Mouse (Mus musculus) thymus, postnatal 4 days (tissue): Measurements from ENCODE around the gene Nr3c2.

ENCODE experiments used
- DNase-seq: peaks from one replicate; pipeline ENCODE4 v3.0.0; 2021

Gene Nr3c2

DNA sequence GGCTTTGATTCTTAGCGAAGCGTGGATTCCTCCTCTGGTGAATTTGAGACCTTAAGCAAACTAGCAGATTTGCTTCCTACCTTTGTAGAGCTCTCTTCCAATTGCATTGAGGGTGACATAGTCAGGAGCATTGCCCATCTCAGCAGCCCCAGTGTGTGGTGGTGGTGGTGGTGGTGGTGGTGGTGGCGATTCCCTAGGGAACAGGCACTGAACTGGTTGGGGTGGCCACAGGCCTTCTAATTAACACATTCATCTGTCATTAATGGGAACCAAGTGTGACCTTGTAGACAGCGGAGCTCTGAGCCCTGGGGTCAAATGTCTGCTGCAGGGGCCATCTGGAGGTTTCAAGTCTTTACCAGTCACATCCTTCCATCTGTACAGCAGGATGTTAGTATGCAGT lies 277.1 kb downstream of the Nr3c2 start:
- DNase-seq: no peak

DNA sequence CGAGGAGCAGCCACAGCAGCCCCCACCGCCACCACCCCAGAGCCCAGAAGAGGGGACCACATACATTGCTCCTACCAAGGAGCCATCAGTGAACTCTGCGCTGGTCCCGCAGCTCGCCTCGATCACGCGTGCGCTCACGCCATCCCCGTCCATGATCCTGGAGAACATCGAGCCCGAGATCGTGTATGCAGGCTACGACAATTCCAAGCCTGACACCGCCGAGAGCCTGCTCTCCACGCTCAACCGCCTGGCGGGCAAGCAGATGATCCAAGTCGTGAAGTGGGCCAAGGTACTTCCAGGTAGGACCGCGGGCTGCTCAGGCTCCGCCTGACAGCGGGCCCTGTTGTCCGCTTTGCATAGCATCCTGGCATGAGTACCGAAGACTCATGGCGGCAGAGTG lies 286.6 kb downstream of the Nr3c2 start:
- no peak for DNase-seq

DNA sequence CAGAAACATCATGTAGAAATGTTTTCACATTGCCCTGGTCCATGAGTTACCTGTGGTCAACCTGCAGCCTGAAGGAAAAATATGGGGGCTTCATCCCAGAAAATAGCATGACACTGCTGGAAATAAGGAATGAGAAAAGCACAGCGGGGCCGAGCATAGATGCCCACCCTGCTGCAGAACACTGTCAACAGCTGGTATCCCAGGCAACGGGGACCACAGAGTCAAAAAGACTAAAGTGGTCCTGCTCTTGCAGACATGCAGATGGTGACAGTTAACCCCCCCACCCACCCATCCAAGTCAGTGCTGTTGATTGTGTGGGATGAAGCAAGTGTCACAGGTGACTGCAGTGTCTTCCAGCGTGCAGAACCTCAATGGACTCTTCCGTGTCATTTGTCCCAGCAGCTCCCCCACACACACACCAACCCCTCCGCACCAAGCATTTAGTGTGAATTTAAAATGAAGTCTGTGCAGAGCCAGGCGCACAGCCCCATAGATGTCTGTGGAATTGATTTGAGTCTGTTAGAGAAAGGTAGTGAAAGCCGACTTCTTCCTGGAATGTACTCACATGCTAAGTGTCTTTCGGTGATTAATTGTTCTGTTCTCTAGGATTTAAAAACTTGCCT lies 287.8 kb downstream of the Nr3c2 start:
- DNase-seq: no peak

DNA sequence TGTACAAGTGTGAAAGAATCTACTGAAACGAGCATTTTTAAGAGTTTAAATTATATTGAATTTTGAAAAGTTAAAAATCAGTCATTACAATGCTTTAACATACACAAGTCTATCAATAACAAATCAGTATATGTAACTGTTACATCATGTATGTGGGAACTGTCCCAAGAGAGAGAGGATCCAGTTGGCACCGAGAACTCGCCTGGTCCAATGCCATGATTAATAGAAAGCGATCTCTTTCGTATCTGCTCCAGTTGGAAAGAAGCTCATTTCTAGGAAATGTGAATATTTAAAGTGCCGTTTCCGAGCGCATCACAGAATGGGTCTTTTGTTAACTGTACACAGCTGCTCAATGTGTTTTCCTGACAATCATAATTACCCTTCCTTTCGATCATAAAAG lies 288.5 kb downstream of the Nr3c2 start:
- DNase-seq: no peak

DNA sequence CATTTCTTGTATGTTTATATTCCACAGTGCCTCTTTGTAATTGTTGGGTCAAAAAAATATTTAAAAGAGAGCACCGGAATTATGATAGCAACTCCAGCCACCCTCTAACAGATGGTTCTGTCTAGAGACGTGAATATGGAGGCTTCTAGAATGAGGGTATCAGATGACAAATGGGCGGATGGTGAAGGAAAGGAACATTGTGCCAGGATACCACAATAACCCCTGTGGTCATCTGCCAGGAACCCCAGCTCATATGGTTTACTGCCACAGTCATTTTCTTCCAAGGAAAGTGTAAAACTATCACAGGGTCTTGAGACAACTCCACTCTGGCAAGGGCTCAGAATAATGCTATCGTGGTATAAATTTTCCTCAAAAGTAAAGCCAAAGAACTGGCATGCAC lies 289.1 kb downstream of the Nr3c2 start:
- no peak for DNase-seq

DNA sequence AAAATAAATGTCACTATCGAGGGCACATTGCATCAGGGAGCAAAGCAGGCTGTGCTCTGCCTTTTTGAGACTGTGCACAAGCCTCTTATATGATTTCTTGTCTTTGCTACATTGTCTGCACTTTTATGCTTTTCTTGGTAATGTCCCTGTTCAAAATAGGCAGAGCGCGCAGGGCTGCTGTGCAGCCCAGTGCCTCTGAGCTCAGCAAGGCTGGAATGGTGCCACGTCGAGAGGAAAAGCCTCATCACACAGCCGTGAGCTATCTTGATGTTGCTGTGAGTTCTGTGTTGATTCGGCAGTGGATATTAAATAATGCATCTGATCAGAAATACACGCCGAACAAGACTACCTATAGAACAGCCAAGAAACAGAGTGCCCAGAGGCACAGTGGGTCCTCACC lies 290.1 kb downstream of the Nr3c2 start:
- no peak for DNase-seq

DNA sequence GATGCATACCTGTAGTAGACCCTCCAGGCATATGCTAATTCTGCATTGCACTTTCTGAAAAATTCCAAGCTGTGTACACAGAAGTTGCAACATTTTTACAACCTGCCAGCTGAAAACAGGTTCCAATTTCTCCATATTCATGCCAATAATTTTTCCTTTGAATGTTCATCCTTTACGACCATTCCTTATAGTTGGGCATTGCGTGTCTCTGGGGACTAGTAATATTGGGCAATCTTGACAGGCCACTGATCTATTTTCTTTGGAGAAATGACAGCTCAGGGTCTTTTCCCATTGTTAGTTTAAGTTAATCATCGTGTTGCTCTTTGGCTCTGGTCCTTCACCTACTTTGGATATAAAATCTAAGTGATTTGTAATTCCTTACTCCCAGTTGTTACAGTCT lies 291.2 kb downstream of the Nr3c2 start:
- DNase-seq: no peak

DNA sequence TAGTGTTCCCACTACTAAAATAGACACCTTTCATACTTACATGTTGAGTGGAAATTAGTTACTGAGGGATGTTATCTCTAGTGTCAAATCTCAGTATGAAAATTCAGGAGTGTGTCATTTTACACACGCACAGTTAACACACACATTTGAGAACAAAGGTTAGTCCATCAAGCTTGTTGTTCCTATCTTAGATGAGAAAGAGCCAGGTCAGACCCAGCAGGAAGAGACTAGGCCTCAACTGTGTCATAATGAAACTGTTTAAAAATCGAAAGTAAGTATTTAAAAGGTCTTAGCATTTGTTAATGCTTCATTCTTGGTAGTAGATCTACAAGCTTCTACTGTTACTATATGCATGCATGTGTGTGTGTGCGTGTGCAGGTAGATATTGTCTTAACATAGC lies 310.1 kb downstream of the Nr3c2 start:
- no peak for DNase-seq

DNA sequence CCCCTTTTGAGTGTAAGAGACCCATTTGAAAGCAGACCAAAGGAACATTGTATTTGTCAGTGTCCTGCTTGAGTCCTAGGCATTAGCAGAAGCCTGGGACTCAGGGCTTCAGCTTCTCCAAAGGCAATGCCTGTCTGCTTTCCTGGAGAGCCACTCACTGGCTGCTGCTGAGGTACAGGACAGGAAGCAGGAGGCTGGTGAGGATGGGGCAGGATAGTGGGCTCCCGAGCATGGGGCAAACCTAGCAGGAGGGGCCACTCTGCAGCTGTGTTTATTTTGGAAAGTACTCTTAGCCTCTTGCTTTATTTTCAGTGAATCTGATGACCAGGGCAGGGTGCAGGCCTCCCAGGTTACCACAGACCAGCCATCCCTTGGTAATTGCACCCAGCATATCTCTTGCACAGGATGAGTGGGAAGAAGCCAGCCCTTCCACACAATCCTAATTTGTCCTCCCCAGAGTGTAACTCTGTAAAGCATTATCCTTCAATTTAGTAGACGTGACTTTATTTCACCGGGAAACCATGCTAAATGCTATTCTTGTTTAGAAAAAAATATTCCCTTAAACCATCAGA lies 314.7 kb downstream of the Nr3c2 start:
- no peak for DNase-seq

DNA sequence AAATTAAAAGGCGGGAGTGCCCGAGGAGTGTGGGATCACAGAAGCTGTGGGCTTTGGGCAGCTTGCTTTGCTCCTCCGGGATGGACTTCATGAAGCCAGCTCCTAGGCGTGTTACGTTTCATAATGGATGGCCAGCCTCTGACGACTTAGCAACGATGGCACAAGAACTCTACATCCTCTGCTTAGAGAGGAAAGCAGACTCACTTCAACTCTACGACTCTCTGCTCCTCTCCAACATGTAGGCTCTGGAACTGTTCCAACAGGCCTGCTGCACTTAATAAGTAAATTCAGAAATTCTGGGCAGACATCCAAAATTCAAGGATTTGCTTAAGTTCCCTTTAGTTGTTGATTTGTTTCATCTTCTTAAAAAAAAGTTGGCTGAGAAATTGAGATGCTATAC lies 315.4 kb downstream of the Nr3c2 start:
- DNase-seq: no peak

DNA sequence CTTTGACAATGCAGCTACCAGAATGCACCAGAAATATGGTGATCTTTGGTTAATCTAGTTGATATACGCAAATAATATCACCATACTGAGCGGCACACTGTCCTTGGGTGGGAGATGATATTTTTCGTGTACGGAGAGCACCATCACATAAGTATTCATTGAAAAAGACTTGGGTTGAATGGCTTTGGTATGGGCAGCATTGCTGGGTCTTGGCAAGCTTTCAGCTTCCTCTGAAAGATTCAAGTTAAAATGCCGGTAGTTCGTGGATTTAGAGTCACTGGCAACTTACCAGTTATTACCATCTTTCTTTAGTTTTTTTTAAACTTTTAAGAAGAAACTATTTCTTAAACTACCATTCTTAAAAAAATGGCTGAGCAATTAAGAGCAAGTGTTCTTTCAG lies 315.9 kb downstream of the Nr3c2 start:
- DNase-seq: no peak

DNA sequence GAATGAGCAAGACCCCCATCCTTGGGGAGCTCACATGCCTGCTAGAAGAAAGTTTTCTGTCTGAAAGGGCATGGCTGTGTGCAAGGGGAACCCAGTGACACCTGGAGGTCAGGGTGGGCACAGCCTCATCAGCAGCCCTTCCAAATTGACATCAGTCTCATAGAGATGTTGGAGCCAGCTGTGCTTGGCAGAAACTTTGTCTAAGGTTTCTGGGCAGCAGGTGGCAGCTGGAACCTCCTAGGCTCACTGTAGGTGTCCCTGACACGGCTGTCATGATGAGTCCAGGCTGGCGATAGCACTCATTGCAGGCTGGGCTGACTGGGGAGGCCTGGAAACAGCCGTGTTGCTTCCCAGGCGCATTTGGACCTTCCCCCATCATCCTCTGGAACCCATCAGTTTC lies 323.9 kb downstream of the Nr3c2 start:
- DNase-seq: peak; percentile 35

DNA sequence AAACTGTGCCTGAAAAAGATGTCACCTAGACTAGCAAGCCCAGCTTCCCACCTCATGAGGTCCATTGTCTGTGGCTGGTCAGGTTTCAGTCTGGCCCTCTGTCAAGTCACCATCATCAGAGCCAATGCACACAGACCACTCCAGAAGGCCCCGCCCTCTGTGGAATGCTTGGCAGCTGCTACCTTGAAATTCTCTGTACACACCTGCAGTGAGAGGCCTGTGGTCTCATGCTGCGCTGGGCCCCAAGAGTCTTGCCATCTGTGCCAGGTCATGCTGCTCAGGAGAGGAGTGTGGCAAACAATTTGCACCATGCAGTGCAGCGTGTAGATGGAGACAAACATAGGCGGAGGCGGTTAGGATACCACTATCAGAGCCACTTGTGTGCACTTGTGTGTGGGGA lies 328.5 kb downstream of the Nr3c2 start:
- DNase-seq: peak; percentile 64

DNA sequence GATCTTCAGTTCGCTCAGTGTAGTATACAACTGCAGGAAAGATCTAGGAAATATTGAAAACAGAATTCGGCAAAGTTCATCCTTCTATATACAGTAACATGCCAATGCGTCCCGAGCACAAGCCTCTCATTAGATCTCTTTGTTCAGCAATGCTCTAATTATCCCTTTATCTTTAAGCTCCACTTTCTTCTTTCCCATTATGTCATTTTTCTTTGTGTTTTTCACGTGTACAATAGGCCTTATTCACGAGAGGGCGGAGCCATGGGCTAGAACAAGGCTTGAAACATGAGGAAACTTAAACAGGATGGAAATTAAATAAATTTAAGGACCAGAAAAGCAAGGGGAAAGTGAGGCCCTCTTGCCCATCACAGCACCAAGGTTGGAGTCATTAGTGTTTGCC lies 329.4 kb downstream of the Nr3c2 start:
- no peak for DNase-seq

DNA sequence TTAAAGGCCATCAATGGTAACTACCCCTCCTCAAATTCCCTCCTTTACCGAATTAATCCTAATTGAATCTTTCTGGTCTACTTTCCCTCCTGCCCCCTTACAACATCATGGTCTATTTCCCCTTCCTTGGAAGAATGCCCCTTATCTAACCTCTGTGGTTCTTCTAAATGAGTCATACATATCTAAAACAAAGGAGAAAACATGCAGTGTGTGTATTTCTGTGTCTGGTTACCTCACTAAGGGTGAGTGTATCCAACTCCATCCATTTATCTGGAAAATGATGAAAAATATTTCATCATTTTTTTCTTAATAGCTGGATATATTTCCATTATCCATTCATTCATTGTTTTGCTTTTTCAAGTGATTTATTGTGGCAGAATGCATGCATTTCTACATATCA lies 332.0 kb downstream of the Nr3c2 start:
- no peak for DNase-seq

DNA sequence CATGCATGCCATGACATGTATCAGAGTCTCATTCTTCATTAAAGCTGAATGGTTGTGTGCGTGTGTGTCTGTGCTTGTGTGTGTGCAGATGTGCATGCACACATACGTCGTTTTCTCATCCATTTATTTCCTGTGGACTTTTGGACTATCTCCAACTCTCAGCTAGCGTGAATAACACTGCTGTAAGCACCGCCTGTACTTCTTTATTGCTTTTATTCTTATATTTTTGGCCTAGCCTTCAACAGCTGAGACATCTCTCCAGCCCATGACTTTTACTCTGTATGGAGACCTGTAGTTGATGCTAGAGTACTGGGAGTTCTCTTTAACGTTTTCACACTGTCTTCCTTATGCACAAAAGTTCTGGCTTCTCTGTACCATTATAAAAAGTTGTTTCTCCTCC lies 332.6 kb downstream of the Nr3c2 start:
- DNase-seq: no peak

DNA sequence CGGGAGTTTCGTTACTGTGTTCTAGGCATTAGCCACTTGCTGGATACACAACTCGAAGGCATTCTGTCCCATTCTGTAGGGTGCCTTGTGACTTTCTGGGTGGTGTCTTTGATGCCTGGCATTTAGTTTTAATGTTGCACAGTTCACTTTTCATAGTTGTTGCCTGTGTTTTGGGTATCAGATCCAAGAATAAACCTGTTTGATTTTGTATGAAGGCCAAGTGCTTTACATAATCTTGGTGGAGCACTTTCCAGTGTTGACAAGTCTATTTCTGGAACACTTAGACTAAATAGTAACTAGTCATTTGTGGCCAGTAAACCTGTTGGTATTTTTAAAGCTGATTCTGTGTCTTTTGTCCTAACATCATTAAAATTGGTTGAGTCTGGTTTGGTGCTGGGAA lies 333.2 kb downstream of the Nr3c2 start:
- no peak for DNase-seq

DNA sequence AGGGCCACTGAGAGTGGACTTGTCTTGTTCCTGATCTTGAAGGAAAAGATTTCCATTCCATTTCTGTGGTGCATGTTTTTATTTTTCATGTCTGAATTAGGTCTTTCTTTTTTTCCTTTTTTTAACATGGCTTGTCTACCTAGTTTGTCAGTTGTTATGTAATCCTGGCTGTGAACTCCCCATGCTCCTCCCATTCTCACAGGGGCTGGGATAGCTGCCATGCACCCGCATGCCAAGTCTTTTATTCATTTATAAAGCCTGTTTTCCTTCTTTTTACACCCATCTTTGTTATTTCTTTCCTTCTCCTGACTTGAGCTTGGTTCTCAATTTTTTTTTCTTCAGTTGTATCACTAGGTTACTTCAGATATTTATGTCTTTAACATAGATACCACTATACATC lies 337.5 kb downstream of the Nr3c2 start:
- DNase-seq: no peak

DNA sequence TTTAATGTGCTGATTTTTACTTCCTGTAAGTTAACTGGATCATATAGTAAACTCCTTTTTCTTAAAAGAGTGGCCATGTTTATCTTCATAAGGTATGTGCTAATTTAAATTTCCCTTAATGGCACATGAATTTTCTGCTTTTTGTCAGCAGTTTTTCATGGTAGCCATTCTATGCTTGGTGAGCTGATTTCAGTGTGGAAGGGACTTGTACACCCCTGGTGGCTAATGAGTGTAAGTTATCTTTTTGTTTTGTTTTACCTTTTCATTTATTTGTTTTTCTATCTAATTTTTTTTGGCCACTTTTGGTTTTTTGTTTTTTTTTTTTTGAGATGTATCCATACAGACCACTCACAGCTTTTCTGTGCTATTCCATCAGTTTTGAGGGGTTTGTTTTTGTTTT lies 340.2 kb downstream of the Nr3c2 start:
- DNase-seq: no peak

DNA sequence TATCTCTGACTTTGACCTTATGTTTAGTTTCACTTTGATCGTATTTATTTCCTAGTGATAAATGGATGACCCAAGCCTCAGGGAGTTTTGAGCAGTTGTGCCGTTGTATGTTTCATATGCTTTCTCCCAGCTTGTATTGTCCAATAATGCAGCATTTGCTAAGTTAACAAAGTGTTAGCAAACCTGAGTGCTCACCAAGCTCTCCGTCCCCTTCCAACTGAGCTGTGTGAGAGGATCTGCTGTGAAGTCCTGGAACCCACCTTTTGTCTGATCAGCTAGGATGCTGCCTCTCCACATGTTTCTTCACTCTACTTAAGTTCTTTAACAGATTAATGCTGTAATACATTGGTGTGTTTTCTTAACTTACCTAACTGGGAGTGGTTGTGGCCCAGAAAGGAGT lies 342.1 kb downstream of the Nr3c2 start:
- no peak for DNase-seq

DNA sequence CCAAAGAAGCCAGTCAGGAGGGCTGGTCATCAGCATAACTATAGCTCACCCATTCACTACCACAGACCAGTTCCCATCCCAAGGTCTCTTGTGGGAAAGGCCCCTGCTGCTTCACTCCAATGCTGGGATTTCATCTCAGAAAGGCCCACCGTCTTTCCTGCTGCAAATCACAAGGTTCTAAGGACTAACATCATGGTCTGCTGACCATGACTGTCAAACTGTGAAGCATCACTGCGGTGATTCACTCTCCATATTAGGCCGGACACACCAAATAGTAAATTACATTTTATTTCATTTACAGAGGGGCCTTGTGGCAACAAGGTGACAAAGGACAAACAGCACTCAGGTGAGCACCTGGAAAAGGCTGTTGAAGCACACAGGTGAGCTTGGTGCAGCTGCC lies 350.9 kb downstream of the Nr3c2 start:
- DNase-seq: no peak

DNA sequence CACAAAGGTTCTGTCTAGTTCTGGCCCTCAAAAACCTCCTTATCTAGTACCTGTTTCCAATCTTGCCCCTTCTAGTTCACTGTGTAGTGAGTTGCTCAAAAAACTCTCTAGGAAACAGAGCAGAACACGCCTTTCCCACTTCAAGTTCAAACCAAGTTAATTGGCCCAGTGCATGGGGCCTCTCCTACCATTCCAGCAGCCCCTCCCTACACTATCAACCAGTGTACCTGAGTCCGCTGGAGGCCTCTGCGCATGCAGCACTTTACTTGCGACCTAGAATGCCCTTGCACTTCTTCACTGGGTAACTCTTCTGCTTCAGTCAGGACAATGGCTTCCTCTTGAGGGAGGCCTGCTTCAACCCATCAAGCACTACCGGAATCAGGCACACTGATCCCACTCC lies 351.9 kb downstream of the Nr3c2 start:
- no peak for DNase-seq

DNA sequence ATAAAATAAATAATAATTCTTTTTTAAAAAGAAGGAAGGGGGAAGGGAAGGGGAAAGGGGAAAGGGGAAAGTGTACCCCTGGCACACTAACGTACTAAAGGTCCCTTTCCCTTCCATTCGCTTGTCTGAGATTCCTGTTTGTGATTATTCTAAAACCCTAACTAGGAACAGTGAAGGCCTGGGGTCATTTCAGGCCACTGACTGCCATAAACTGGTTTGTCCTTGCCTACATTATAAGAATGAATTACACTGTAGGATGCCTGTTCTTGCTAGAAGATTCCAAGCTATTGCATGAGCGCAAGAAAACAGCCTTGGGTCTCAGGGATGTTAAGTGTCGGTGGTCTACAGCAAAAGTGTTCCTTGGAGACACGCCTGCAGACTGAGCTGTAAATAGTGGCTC lies 355.2 kb downstream of the Nr3c2 start:
- DNase-seq: no peak

DNA sequence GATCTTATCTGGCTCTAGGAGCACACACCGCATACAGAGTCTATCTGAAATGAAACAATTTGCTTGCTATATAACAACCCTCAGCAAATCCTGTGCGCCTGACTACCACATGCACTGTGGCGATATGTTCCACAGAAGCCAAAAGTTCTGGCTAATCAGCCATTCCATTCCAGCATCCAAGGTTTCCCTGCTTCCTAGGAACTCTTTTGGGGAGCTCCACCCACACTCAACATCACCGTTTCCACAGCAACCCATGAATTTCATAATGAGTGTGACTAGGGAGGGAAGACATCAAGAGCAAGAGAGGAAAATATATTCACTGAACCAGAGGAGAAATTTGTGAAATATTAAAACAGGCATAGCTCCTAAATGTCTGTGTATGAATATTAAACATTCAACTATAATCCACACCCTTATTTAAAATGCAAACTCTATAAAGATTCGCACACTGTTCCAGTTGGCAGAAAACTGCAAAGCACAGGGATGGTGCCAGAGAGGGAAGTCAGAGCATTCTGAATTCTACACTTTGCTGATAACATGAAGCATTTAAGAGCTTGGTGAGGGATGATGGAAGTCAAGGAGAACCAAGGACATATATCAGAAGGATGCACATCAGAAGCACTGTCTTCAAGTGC lies 357.3 kb downstream of the Nr3c2 start:
- no peak for DNase-seq

DNA sequence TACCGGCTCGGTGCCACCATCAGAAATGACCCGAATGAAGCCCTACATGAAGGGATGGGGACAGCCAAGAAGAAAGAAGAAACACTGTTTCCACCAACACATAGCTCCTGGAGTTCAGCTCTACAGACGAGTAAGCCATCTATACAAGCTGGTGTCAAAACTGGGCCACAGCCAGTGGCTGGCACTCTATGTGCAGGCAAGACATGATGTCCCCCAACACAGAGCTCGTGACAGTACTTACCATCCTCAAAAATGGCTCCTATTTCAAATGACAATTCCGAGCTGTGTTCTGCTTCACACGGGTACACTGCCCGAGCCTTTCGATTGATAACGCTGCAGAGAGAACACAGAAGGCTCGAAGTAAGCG lies 357.8 kb downstream of the Nr3c2 start:
- no peak for DNase-seq
